Mouse (Mus musculus): ENCODE data around the gene Ddi1.
"Not testable (repeated sequence)": the region's sequence is repeated elsewhere in the genome, so short reads cannot be mapped to it uniquely, and the experiment has no call there.

The Ddi1 gene

DNA sequence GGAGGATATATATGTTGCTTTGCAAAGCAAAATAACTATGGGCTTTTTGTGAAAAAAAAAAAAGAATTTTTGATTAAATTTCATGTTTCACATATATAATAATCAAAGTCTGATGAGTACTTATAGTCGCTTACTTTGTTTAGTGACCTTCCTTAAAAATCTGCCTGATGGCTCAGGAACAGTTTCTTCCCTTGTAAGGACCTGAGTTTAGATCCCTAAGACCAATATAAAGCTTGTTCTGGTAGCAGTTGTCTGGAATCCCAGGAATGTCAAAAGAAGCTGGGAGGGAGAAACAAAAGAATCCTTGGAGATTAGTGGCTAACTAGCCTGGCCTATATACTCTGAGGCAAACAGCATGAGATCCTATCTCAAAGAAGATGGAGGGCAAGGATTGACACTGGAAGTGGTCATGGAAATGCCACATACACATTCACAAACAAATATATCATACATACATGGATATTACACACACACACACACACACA lies at the start of gene Ddi1:
TSS of gene Ddi1 (minus strand) at position 51 of the 485 bp plus-strand sequence.
- DNase-seq (ENCODE audit: low read depth, low spot score) = peak; percentile 4

DNA sequence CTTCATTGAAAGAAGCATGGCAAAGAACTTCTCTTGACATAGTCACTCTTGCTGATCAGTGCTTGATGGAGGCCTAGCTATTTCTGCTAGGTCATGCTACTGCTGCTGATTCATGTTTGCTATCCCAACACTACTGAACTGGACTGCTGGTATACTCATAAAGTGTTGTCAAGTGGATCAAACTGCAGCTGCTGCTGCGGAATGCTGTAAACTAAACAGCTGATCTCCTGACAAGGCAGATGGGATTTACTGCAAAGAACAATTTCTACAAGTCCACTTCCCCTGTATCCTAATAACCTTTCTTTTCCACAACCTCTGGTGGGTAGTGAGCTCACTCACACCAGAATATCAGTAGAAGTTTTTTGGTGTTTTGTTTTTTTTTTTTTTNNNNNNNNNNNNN lies 47.5 kb upstream of the Ddi1 start:
- DNase-seq (ENCODE audit: low read depth, low spot score) = no peak

DNA sequence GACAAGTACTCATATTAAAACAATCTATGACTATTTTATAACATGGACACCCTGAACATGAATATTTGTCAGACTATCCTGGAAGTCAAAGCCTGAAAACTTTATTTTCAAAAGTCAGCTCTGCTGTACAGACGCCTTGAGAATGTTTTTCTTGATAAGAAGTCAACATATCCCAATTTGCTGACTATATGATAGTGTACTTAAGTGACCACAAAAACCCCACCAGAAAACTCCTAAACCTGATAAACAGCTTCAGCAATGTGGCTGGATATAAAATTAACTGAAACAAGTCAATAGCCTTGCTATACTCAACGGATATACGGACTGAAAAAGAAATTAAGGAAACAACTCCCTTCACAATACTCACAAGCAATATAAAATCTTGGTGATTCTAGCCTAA lies 36.2 kb upstream of the Ddi1 start:
- no peak for DNase-seq (ENCODE audit: low read depth, low spot score)

DNA sequence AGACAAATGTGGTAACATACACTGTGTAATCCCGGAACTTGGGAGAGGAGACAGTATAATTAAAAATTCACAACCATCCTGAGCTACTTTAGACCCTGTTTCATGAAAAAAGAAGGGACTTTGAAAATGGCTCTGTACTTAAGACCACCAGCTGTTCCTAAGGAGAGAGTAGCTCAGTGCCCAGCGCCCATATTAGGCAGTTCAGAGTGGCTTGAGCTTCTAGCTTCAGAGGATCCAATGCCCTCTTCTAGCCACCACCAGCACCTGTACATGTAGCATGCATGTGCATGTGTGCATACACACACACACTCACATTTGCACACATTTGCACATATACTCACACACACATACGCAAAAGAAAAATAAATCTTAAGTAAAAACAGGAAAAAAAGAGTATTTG lies 34.9 kb upstream of the Ddi1 start:
- no peak for DNase-seq (ENCODE audit: low read depth, low spot score)

DNA sequence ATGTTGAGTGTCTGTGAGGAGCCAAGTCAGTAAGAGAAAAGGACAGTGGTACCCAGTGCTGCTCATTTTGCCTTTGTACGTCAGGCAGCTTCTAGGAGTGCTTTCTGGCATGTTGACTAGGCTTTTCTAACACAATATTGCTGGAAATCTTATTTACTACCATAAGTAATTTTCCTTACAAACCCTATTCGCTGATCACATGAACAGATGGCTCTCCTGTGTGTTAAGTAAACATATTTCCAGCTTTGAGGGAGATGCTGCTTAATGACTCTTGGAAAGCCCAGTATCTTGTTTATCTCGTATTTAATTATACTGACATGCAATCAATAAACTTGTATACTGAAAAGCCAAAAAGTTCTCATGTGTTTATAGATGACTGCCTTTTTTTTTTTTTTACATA lies 32.4 kb upstream of the Ddi1 start:
- no peak for DNase-seq (ENCODE audit: low read depth, low spot score)

DNA sequence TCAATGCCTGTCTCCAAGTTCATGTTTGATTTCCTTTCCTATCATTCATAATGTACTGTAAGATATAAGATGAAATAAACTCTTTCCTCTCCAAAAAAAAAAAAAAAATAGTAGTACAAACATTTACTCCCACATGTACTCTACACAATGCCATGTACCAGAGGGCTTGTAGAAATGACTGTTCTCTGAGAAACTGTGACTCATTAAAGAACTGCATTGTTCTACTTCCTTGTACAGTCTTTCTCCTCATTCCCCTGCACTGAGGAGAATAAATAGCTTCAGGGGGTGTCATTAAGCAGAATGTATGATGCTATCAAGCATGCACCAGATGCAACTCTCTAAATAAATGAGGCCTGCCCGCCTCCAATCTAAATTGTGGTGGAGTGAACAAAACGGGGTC lies 28.9 kb upstream of the Ddi1 start:
- no peak for DNase-seq (ENCODE audit: low read depth, low spot score)

DNA sequence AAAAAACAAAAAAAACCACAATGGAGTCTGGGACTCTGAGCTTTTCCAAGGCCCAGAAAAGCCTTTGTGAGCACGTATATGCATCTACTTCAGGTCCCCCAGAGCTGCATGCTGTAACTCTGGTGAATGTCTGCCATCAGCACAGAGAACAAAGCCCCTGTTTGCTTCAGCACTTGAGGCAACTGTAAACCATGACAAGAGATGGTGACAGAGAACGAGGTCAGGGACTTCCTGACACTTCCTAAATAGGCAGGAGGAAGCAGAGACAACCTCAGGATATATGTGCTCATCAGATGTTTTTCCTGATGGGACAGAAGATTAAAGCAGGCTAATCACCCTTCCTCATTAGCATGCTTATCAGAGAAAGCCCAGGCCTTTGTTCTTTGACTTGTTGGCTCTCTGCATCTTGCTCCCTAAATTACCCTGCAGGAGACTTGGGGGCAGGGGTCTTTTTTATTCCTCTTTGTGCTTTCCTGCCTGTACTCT lies 19.6 kb upstream of the Ddi1 start:
- DNase-seq (ENCODE audit: low read depth, low spot score) = peak; percentile 12

DNA sequence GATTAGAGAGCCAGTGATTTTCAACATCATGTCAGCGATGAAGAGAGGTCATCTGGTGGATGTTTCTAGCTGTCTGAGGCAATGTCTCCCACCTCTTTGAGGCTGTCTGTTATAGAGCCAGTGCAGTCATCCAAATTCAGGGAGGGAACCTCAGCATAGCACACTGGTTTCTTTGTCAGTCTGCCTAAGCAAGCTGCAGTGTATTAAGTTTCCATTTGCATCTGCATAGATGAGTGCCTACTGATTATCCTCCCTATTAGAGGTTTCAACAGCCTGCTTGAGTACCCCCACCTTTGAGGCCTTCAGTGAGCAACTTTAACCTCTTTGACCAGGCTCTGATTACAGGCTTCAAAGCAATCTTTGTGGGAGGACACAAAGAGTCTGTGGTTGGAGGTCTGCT lies 17.1 kb upstream of the Ddi1 start:
- peak; percentile 18 for DNase-seq (ENCODE audit: low read depth, low spot score)

DNA sequence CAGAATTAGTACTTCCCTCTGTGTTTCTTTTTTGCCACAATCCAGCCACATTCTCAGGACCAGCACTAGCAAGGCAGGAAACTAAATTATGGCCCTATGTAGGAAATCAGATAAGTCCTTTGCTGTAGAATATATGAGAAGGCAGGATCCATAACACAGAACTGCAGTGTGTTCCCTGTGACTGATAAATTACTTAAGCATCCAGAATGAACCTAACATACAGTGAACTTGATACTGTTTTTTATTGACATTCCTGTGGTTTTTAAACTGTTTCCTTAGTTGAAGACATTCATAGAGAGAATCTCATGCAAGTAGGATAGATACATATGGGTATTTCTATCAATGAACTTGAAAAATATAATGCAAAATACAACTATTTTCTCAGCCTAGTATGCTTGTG lies 7.9 kb upstream of the Ddi1 start:
- no peak for DNase-seq (ENCODE audit: low read depth, low spot score)

DNA sequence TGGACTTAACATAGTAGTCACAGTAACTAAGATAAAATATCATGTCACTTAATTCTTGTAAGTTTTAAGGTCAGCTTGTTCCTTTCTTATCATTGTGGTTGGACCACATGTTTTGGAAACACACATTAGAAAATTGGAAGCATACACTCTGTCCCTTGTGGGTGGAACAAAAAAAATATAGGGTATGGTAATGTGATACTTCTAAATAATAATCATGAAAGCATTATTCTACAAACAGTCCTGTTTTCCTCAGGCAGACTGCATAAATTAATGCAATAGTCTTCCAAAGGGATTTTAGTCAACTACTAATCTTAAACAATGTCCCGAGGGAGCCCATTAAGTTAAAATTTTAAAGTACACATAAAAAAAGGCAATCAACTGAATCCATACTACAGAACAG lies 6.7 kb upstream of the Ddi1 start:
- no peak for DNase-seq (ENCODE audit: low read depth, low spot score)

DNA sequence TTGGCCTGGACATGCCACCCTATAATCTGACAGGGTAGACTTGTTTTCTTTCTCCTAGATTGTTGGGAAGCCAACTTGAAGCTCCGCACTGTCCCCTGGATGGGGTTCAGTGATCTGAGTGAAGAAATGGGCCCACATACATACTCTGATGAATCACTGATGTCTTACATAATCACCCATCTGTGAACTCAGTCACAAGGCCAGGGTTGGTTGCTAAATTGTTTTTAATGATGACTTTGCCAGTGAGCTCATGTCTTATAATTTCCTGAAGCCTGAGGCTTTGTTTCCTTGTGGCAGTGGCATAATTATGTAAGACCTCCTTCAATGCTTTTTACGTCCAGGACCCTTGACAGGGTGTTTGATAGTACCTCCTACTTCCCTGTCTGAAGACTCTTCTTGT lies 4.8 kb downstream of the Ddi1 start:
- no peak for DNase-seq (ENCODE audit: low read depth, low spot score)

DNA sequence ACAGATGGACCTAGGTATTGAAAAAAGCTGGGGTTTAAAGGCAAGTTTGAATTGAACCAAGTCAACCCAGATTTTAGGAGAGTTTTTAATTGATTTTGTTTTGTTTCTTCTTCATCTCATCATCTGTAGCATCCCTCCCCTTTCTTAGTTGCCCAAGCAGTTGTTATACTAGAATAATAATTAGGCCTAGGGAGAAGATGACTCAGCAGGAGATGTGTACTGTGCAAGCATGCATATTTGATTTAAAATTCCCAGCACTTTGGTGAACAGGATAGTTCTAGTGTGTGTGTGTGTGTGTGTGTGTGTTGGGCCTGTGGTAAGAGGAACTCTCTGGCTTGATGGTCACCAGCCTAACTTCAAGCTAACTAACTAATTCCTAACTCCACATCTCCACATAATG lies 12.6 kb downstream of the Ddi1 start:
- no peak for DNase-seq (ENCODE audit: low read depth, low spot score)

DNA sequence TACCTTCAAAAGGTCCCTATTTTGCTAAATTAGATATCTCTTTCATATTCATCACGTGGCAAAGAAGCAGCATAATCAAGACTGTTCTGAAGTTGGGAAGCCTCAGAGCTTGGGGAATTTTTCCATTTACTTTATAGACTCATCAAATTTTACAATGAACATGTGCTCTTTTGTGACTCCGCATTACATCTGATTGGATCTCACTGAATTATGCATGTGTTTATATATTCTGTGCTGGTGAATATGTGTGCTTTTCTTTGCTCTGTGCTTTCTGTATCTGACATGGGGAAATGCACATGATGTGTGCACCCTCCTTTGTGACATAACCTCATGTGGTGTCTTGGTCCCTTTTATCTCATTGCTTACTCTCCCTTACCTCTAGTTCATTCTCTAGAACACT lies 17.7 kb downstream of the Ddi1 start:
- no peak for DNase-seq (ENCODE audit: low read depth, low spot score)

DNA sequence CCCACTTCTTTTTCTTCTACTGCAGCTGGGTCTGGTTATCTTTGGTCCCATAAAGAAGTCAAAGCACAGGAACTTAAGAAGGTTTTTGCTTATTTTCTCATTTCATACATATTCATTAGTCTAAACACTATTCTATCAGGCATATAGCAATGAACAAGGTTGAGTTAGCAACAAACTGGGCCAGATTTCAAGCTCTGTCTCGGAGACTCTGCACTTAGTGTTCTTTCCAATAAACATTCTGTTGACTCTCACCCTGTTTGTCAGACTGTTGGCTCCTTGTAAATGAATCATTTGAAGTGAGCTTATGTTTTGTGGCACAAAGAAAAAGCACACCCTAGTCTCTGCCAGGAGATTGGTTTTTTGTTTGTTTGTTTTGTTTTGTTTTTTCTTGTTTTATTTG lies 19.3 kb downstream of the Ddi1 start:
- no peak for DNase-seq (ENCODE audit: low read depth, low spot score)

DNA sequence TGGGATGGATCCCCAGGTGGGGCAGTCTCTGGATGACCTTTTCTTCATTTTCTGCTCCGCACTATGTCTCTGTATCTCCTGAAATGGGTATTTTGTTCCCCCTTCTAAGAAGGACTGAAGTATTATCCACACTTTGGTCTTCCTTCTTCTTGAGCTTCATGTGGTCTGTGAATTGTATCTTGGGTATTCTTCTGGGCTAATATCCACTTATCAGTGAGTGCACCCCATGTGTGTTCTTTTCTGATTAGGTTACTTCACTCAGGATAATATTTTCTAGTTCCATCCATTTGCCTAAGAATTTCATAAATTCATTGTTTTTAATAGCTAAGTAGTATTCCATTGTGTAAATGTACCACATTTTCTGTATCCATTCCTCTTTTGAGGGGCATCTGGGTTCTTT lies 33.7 kb downstream of the Ddi1 start:
- not testable (repeated sequence) for DNase-seq (ENCODE audit: low read depth, low spot score)

DNA sequence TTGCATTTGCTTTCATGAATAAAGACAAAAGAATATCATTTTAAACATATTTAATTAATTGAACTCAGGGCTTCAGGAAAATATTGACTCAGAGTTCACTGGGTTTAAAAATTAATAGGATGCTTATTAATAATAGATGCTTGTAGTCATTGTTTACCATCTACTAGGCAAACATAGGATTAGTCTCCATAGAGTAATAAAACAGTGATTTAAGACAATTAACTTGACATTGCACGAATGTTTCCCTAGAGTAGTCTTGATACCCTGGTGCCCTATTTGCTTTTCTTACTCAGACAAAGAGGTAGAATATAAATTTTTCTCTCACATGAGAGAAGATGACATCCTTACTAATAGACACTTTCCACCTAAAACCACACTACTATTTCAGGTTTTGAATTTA lies 52.1 kb downstream of the Ddi1 start:
- no peak for DNase-seq (ENCODE audit: low read depth, low spot score)

DNA sequence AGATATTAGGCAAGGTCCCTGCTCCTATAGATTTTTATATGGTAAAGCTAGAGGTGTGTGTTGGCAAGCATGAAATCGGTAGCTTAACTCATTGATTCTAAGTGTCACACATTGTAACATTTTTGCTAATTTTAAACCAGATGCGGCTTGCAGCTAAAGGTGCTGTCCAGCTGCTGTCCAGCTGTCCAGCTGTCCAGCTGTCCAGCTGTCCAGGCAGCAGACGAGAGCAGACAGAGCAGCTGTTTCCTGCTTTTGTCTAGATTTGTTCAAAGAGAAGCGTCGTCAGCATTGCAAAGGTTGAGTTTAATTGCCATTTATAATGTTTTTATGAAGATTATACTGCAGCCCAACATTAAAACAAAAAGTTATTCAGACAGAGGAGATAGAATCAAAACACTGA lies 56.8 kb downstream of the Ddi1 start:
- DNase-seq (ENCODE audit: low read depth, low spot score) = no peak
